Mouse (Mus musculus) megakaryocyte, embryonic 14.5 days (primary cell): ENCODE data around the gene Gm49369. TPM values are rescaled to one million over a fixed set of nuclear protein-coding genes. Genes with fewer than 3 reads are reported as not detected.

Experiments
- H3K27me3 ChIP-seq: replicated peaks from 2 replicates; pipeline ENCODE3; 2012; ENCODE audit warnings: inconsistent platforms
- H3K36me3 ChIP-seq: replicated peaks from 2 replicates; pipeline ENCODE3; 2012; ENCODE audit warnings: low read length, inconsistent platforms, mixed read lengths
- H3K4me1 ChIP-seq: 2 replicates; pipeline ENCODE4 v1.6.1; 2012; ENCODE audit warnings: inconsistent platforms
- H3K4me3 ChIP-seq: replicated peaks from 2 replicates; pipeline ENCODE3; 2012; ENCODE audit warnings: moderate library complexity, mild to moderate bottlenecking, inconsistent platforms
- H3K9me3 ChIP-seq: 2 replicates; pipeline ENCODE4 v1.6.1; 2012; ENCODE audit warnings: inconsistent platforms
- FLI1 ChIP-seq: IDR thresholded peaks from 2 replicates; pipeline ENCODE4 v1.6.1; 2012; ENCODE audit warnings: low read length, inconsistent platforms, mixed read lengths
- GATA1 ChIP-seq: IDR thresholded peaks from 3 replicates; pipeline ENCODE4 v1.6.1; 2012; ENCODE audit warnings: mixed read lengths, low read length, inconsistent platforms, borderline replicate concordance
- polyA plus RNA-seq: library from polyadenylated mRNA; stranded (reverse); fragments of >175 nt; gene quantifications from 2 replicates; pipeline ENCODE4 v1.2.3, GENCODE M21; 2012; ENCODE audit warnings: low replicate concordance; ENCODE audit not compliant: insufficient read depth

Gm49369 gene
- polyA plus RNA-seq, 1 experiment, result 303 TPM

- Histone ChIP-seq H3K27me3 (no peaks in the 10 kb centered on the region), H3K9me3 (no peaks in the 10 kb centered on the region), H3K4me1 (peaks cover 97% of the 10 kb centered on the region), H3K36me3 (no peaks in the 10 kb centered on the region), H3K4me3 (peak overlapping the region; percentile 47)
- no peak for TF ChIP-seq GATA1
- no peak for TF ChIP-seq FLI1
Observed at GRCm38 (mm10) chr7:142396611-142397010, 14.1 kb upstream of the Gm49369 start.

- no peaks in the 10 kb centered on the region for H3K9me3 ChIP-seq
- peaks cover 100% of the 10 kb centered on the region for H3K4me1 ChIP-seq
- no peaks in the 10 kb centered on the region for H3K36me3 ChIP-seq
- H3K27me3 ChIP-seq, result no peaks in the 10 kb centered on the region
- TF ChIP-seq GATA1 (no peak), FLI1 (no peak)
- H3K4me3 ChIP-seq, result no peak overlapping the region
Observed at GRCm38 (mm10) chr7:142395472-142395871, 13.0 kb upstream of the Gm49369 start.

GRCm38 (mm10) chr7:142394261-142395190 is 12.1 kb upstream of the Gm49369 start:
- no peaks in the 10 kb centered on the region for H3K27me3 ChIP-seq
- H3K9me3 ChIP-seq, result no peaks in the 10 kb centered on the region
- H3K4me3 ChIP-seq, result peak overlapping the region; percentile 67
- H3K36me3 ChIP-seq, result no peaks in the 10 kb centered on the region
- TF ChIP-seq GATA1 (no peak), FLI1 (no peak)
- H3K4me1 ChIP-seq, result peaks cover 100% of the 10 kb centered on the region

- no peaks in the 10 kb centered on the region for H3K27me3 ChIP-seq
- no peaks in the 10 kb centered on the region for H3K36me3 ChIP-seq
- H3K4me3 ChIP-seq, result peak overlapping the region; percentile 79
- TF ChIP-seq GATA1 (no peak), FLI1 (no peak)
- H3K4me1 ChIP-seq, result peaks cover 100% of the 10 kb centered on the region
- H3K9me3 ChIP-seq, result no peaks in the 10 kb centered on the region
Observed at GRCm38 (mm10) chr7:142393191-142393590, 10.7 kb upstream of the Gm49369 start.

GRCm38 (mm10) chr7:142391609-142392008 is 9.1 kb upstream of the Gm49369 start:
- H3K4me1 ChIP-seq, result peaks cover 91% of the 10 kb centered on the region
- H3K36me3 ChIP-seq, result peaks cover 5% of the 10 kb centered on the region
- H3K27me3 ChIP-seq, result no peaks in the 10 kb centered on the region
- no peak for TF ChIP-seq GATA1
- no peak for TF ChIP-seq FLI1
- no peaks in the 10 kb centered on the region for H3K9me3 ChIP-seq
- H3K4me3 ChIP-seq, result peak overlapping the region; percentile 79

DNA sequence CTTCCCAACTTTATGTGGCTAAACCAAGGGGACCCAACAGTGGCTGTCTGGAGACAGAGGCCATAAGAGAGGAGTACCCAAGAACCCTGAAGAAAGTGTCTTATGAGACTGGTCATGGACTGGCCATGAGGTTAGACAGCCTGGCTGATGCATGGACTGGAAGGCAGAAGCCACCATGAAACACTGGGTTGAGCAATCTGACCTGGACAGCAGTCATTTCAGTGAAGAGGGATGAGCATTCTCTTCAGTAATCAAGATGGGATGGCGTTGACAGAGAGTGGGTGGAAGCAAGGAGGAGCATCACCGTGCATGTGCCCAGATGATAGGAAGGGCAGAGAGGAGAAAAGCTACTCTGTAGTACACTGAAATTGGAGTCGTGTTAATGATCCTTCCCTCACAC is 8.6 kb upstream of the Gm49369 start:
- Histone ChIP-seq H3K4me1 (peaks cover 91% of the 10 kb centered on the region), H3K36me3 (peaks cover 10% of the 10 kb centered on the region), H3K9me3 (no peaks in the 10 kb centered on the region), H3K27me3 (no peaks in the 10 kb centered on the region), H3K4me3 (peak overlapping the region; percentile 75)
- TF ChIP-seq GATA1 (no peak), FLI1 (no peak)

DNA sequence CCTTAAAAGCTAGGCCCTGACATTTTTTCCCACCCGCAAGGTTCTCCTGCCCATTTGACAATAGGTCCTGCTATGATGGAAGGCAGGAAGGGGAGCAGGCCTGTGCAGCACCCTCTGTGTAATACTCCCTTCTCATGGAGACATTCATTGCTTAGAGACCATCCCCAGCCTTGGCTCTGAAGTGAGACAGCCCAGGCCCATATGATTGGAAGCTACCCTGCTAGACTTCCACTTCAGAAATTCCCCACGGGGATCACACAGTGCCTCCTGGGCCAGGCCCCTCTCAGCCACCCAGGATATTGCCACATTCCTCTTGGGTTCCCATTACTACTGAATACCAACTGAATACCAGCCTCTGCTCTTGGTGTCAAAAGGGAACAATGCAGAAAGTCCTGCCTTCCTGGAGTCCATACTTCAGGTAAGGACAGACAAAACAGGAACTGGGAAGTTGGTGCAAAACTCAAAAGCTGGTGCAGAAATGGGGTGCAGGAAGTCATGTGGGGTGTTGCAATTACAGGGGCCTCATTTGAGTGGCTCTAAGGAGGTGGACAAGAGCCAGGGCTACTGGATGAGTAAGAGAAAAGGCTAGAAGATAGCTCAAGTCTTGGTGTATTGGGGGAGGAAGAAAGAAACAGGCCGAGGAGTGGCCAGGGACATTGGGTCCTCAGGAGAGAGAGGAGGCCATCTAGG is 7.6 kb upstream of the Gm49369 start:
- peak overlapping the region; percentile 69 for H3K4me3 ChIP-seq

DNA sequence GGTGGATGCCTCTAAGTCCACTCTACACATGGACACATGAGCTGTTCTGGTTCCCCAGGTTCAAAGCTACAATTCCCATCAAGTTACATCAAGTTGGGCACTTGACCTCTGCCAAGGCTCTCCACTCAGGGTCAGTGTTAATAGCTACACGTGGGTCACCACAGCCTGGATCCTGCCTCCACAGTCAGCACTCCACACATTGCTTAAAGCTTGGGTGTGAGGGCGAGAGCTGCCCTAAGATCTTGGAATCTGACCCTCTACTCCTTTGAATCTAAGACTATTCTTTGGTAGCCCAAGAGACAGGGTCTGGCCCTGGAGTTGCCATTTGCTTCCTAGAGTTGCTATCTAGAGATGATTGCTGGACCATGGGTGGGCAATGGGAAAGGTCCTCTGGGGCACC is 6.3 kb upstream of the Gm49369 start:
- peak overlapping the region; percentile 60 for H3K4me3 ChIP-seq
- TF ChIP-seq FLI1 (no peak), GATA1 (no peak)
- H3K36me3 ChIP-seq, result peaks cover 34% of the 10 kb centered on the region
- H3K9me3 ChIP-seq, result no peaks in the 10 kb centered on the region
- H3K4me1 ChIP-seq, result peaks cover 91% of the 10 kb centered on the region
- no peaks in the 10 kb centered on the region for H3K27me3 ChIP-seq

More for the DNA sequence above, 7.6 kb upstream of the Gm49369 start:
- H3K27me3 ChIP-seq, result no peaks in the 10 kb centered on the region
- peaks cover 20% of the 10 kb centered on the region for H3K36me3 ChIP-seq
- H3K9me3 ChIP-seq, result no peaks in the 10 kb centered on the region
- TF ChIP-seq FLI1 (no peak), GATA1 (no peak)
- H3K4me1 ChIP-seq, result peaks cover 91% of the 10 kb centered on the region

GRCm38 (mm10) chr7:142388198-142388597 is 5.7 kb upstream of the Gm49369 start:
- TF ChIP-seq GATA1, result no peak
- no peak for TF ChIP-seq FLI1
- no peaks in the 10 kb centered on the region for H3K27me3 ChIP-seq
- H3K4me1 ChIP-seq, result peaks cover 91% of the 10 kb centered on the region
- H3K4me3 ChIP-seq, result peak overlapping the region; percentile 98
- H3K9me3 ChIP-seq, result no peaks in the 10 kb centered on the region
- H3K36me3 ChIP-seq, result peaks cover 39% of the 10 kb centered on the region
